Mouse (Mus musculus) adipose tissue, adult 10 weeks (tissue): Measurements from ENCODE around the gene Tada3. TPM values are rescaled to one million over a fixed set of nuclear protein-coding genes. Genes with fewer than 3 reads are reported as not detected.

Experiments
- polyA plus RNA-seq: library from polyadenylated mRNA; stranded (reverse); fragments of 350-450 nt; fragmentation: Illumina TruSeq; extraction: RNeasy Lipid Tissue Mini Kit (QIAGEN cat#74804); gene quantifications from one replicate; pipeline ENCODE4 v1.2.3, GENCODE M21; 2014; ENCODE audit warnings: low read depth, low replicate concordance

Gene Tada3
- polyA plus RNA-seq: 31.6 TPM

GRCm38 (mm10) chr6:113377496-113378385 lies at the start of gene Tada3, which contains the start of gene Arpc4:
Tada3 (minus strand) TSS chr6:113377883.
Arpc4 (plus strand) TSS chr6:113378115.

GRCm38 (mm10) chr6:113419199-113419587 lies 41.5 kb upstream of the Tada3 start, which contains the start of gene Rpusd3:
Rpusd3 (minus strand) TSS chr6:113419340.

GRCm38 (mm10) chr6:113388960-113389359 lies 11.3 kb upstream of the Tada3 start, which contains the start of gene Ttll3:
Ttll3 (plus strand) TSS chr6:113389260.

GRCm38 (mm10) chr6:113343177-113344092 lies 34.2 kb downstream of the Tada3 start, which contains the start of gene Camk1:
Camk1 (minus strand) TSS chr6:113343984.

GRCm38 (mm10) chr6:113326533-113327315 lies 51.0 kb downstream of the Tada3 start, which contains the start of gene Ogg1:
Ogg1 (plus strand) TSS chr6:113326972.

Other genes with a start within 250 kb of the Tada3 start
- 0.55 TPM for gene Lhfpl4, start 182.5 kb downstream of the Tada3 start, polyA plus RNA-seq
- 18.7 TPM for gene Mtmr14, start 140.0 kb downstream of the Tada3 start, polyA plus RNA-seq
- gene Cpne9, start 95.6 kb downstream of the Tada3 start, polyA plus RNA-seq: not detected
- gene Brpf1, start 70.7 kb downstream of the Tada3 start, polyA plus RNA-seq: 21.9 TPM
- gene Ogg1, start 50.9 kb downstream of the Tada3 start, polyA plus RNA-seq: 13.8 TPM
- 62.0 TPM for gene Camk1, start 33.9 kb downstream of the Tada3 start, polyA plus RNA-seq
- 109 TPM for gene Arpc4, start 232 bp upstream of the Tada3 start, polyA plus RNA-seq
- 8.6 TPM for gene Ttll3, start 11.4 kb upstream of the Tada3 start, polyA plus RNA-seq
- 27.3 TPM for gene Rpusd3, start 41.5 kb upstream of the Tada3 start, polyA plus RNA-seq
- 1,142 TPM for gene Cidec, start 57.9 kb upstream of the Tada3 start, polyA plus RNA-seq
- gene Jagn1, start 64.7 kb upstream of the Tada3 start, polyA plus RNA-seq: 50.6 TPM
- 10.4 TPM for gene Il17re, start 80.6 kb upstream of the Tada3 start, polyA plus RNA-seq
- 22.4 TPM for gene Il17rc, start 93.5 kb upstream of the Tada3 start, polyA plus RNA-seq
- gene Creld1, start 105.4 kb upstream of the Tada3 start, polyA plus RNA-seq: 41.7 TPM
- not detected for gene Prrt3, start 124.0 kb upstream of the Tada3 start, polyA plus RNA-seq
- 68.1 TPM for gene Emc3, start 153.8 kb upstream of the Tada3 start, polyA plus RNA-seq
- 1.2 TPM for gene Fancd2, start 153.8 kb upstream of the Tada3 start, polyA plus RNA-seq
- gene Fancd2os, start 222.8 kb upstream of the Tada3 start, polyA plus RNA-seq: 1.1 TPM
- 147 TPM for gene Brk1, start 226.9 kb upstream of the Tada3 start, polyA plus RNA-seq
- 27.4 TPM for gene Vhl, start 246.1 kb upstream of the Tada3 start, polyA plus RNA-seq